Mouse (Mus musculus) G1E (cell line): ENCODE measurements around the gene Prss34. TPM values are rescaled to one million over a fixed set of nuclear protein-coding genes. Genes with fewer than 3 reads are reported as not detected.
A peak's percentile ranks its signal among the peaks of the same experiment; 100 is the strongest.

Source experiments
- ATAC-seq: 2 replicates; pipeline ENCODE4 v1.8.0; 2016; ENCODE audit warnings: mild to moderate bottlenecking; ENCODE audit not compliant: insufficient number of reproducible peaks, poor library complexity, low FRiP score, severe bottlenecking; ENCODE audit errors: extremely low read depth
- DNase-seq: peaks from one replicate; pipeline ENCODE4 v3.0.0; 2012; ENCODE audit warnings: low spot score
- H3K27me3 ChIP-seq: 2 replicates; pipeline ENCODE4 v1.6.1; 2012; ENCODE audit warnings: mild to moderate bottlenecking, low read length, inconsistent platforms; ENCODE audit not compliant: insufficient read depth
- H3K36me3 ChIP-seq: replicated peaks from 2 replicates; pipeline ENCODE3; 2012; ENCODE audit warnings: mild to moderate bottlenecking, inconsistent platforms
- H3K4me1 ChIP-seq: 2 replicates; pipeline ENCODE4 v1.6.1; 2012; ENCODE audit warnings: low read depth, low read length, inconsistent platforms, mixed read lengths; ENCODE audit not compliant: insufficient read depth
- H3K4me3 ChIP-seq: 2 replicates; pipeline ENCODE4 v1.5.1; 2012; ENCODE audit warnings: low read depth, mild to moderate bottlenecking, inconsistent platforms, low read length, moderate library complexity, mixed read lengths
- H3K9me3 ChIP-seq: replicated peaks from 2 replicates; pipeline ENCODE4 v1.6.1; 2012; ENCODE audit warnings: inconsistent platforms
- CTCF ChIP-seq: IDR thresholded peaks from 2 replicates; pipeline ENCODE4 v1.5.1; 2012; ENCODE audit warnings: low read depth, low read length, inconsistent platforms, mixed read lengths
- GATA1 ChIP-seq: IDR thresholded peaks from 2 replicates; pipeline ENCODE4 v1.6.1; 2012; ENCODE audit warnings: borderline replicate concordance, low read length, inconsistent platforms, mixed read lengths
- GATA2 ChIP-seq: IDR thresholded peaks from 2 replicates; pipeline ENCODE4 v1.6.1; 2012; ENCODE audit warnings: low read depth, low read length, inconsistent platforms, borderline replicate concordance
- POLR2AphosphoS5 ChIP-seq: IDR thresholded peaks from 2 replicates; pipeline ENCODE4 v1.6.1; 2012; ENCODE audit warnings: low read depth, low read length, inconsistent platforms; ENCODE audit not compliant: insufficient replicate concordance
- TAL1 ChIP-seq: conservative IDR thresholded peaks from 2 replicates; pipeline ENCODE4 v1.6.1; 2012; ENCODE audit warnings: low read depth, low read length, inconsistent platforms, mixed read lengths
- polyA plus RNA-seq: library from polyadenylated mRNA; stranded (reverse); fragments of >175 nt; gene quantifications from 2 replicates; pipeline ENCODE4 v1.2.3, GENCODE M21; 2012
- total RNA-seq, 2 experiments: library from RNA; stranded (forward) in 1 of 2; stranded (reverse) in 1 of 2; fragments of 200-1000 nt in 1 of 2; fragments of >200 nt in 1 of 2; fragmentation: Nextera tagmentation in 1 of 2; gene quantifications; 2 replicates each; pipeline ENCODE4 v1.2.3; 2014 to 2017

The Prss34 gene
- total and polyA plus RNA-seq, 3 experiments, result not detected

DNA sequence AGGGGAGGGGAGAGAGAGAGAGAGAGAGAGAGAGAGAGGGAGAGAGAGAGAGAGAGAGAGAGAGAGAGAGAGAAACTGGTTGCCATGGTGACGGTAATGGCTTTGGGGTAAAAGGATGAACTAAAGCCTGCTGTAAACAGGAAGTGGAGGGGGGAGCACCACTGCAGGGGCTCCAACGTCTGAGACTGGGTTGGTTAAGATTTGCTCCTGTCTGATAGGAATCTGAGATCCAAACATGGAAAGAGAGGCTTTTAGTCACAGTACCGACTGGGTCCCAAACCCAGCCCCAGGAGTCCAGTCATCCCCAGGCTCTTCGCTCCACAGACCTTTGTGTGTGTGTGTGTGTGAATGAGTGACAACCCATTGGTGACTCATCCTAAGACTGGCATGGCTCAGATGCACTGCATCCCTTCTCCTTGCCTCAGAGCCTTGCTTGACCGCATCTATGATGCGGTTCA, 40.4 kb upstream of the Prss34 start:
- DNase-seq, result no peak

DNA sequence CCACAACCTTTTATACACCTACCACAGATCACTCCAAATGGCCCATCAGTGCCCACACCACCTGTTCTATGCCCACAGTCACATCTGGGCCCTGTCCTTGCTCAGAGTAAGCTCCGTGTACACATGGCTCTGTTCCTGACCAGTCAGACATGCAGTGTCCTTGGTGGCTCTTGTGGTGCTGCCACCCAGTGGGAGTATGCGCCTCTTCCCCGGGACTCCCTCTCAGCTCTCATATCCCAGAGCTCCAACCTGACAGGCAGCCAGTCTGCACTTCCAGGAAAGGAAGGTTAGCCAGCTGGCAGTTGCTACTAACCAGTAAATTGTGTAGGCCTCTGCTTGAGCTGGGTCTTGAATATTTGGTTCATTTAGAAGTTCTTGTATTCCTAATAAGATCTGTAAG, 33.7 kb upstream of the Prss34 start:
- H3K27me3 ChIP-seq, result no peaks in the 10 kb centered on the region
- TF ChIP-seq CTCF, result no peak
- no peak for TF ChIP-seq GATA1
- no peak for TF ChIP-seq TAL1
- TF ChIP-seq GATA2, result no peak
- TF ChIP-seq POLR2AphosphoS5, result no peak
- no peak overlapping the region for H3K4me3 ChIP-seq
- ATAC-seq (no peak), DNase-seq (no peak)
- peaks cover 24% of the 10 kb centered on the region for H3K4me1 ChIP-seq
- H3K9me3 ChIP-seq, result no peaks in the 10 kb centered on the region
- H3K36me3 ChIP-seq, result peaks cover 84% of the 10 kb centered on the region

More for the DNA sequence above, 40.4 kb upstream of the Prss34 start:
- no peak for ATAC-seq
- H3K36me3 ChIP-seq, result peaks cover 42% of the 10 kb centered on the region
- H3K9me3 ChIP-seq, result no peaks in the 10 kb centered on the region
- H3K4me1 ChIP-seq, result peaks cover 22% of the 10 kb centered on the region
- peaks cover 34% of the 10 kb centered on the region for H3K27me3 ChIP-seq
- H3K4me3 ChIP-seq, result no peak overlapping the region
- TF ChIP-seq CTCF (no peak), TAL1 (no peak), POLR2AphosphoS5 (no peak), GATA1 (no peak), GATA2 (no peak)

DNA sequence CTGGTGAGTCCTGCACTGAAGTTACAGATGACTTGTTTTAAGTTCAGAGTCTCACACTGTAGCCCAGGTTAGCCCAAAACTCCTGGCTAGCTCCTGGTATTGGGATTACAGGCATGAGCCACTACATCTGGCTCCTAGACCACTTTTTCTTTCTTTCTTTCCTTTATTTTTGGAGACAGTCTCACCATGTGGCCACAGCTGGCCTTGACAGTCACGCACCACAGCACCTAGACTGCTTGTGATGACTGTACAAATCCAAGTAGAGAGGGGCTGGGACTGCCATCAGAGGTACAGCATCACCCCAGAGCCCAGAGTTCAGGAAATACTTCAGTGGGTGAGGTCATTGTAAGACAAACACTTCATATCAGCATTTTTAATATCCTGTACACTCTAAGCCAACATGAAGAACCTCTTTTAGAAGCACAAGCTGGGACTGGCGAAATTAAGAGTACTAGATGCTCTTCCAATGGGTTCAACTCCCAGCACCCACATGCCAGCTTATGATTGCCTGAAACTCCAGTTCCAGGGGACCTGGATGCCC, 27.3 kb upstream of the Prss34 start:
- Histone ChIP-seq H3K4me3 (peak overlapping the region; percentile 20; the same call in 1 of the 2 replicates), H3K9me3 (no peaks in the 10 kb centered on the region), H3K4me1 (peaks cover 59% of the 10 kb centered on the region), H3K27me3 (no peaks in the 10 kb centered on the region), H3K36me3 (peaks cover 65% of the 10 kb centered on the region)
- DNase-seq (no peak), ATAC-seq (no peak)
- TF ChIP-seq GATA1 (no peak), CTCF (no peak), GATA2 (no peak), TAL1 (no peak), POLR2AphosphoS5 (no peak)

DNA sequence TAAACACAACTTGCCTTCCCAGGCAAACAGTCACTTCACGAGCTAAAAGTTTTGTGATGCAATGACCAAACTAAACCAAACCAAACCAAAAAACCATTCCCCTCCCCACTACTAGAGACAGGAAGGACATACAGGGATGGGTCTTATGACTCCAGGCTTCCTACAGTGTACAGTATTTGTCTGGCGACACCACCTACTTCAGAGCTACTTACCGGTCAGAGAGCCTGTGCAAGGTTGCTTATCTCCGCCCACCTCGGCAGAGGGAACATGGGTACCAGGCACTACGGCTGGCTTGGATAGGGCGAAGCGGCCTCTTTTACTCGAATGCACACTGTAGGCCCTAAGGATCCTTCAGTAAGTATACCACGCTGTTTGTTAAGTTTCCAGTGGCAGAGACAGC, 25.9 kb upstream of the Prss34 start:
- no peak for ATAC-seq
- H3K4me1 ChIP-seq, result peaks cover 55% of the 10 kb centered on the region
- H3K36me3 ChIP-seq, result peaks cover 50% of the 10 kb centered on the region
- H3K9me3 ChIP-seq, result no peaks in the 10 kb centered on the region
- peak; percentile 50 for DNase-seq
- TF ChIP-seq TAL1 (no peak), GATA2 (no peak), CTCF (no peak), POLR2AphosphoS5 (no peak), GATA1 (no peak)
- peak overlapping the region; percentile 94 for H3K4me3 ChIP-seq
- no peaks in the 10 kb centered on the region for H3K27me3 ChIP-seq

DNA sequence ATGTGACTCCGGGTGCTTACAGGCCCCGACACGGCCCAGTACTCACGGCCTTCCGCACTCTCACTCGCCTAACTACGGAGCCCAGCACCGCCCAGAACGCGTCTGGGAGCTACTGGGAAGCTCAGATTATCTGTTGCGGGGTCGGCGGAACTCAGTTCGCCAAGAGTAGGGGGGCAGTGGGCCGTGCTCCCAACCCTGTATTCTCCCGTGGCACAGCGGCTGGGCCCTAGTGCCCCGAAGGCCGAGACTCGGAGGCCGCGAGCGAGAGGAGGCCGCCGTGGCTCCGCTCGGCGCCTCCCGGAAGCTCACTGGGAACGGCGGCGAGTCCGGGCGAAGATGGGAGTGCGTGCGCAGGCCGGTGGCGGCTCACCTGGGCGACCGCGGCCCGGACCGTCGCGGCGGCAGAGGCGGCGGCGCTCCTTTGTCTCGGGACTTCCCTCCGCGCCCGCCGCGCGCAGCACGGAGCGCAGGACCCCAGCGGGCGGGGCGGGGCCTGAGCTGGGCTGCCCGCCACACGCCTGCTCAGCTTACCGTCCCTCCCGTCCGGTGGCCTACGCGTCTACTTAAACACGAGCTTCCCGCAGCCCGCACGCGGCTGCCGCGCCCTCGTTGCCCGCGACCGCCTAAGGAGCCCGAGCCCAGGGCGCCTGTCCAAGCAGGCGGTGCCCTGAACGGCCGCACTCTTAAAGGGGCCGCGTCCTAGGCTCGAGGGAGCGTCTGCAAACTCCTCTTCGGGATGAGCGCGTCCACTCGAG, 25.1 kb upstream of the Prss34 start:
- peaks cover 42% of the 10 kb centered on the region for H3K36me3 ChIP-seq
- H3K4me3 ChIP-seq, result peak overlapping the region; percentile 94
- DNase-seq (peak; percentile 69), ATAC-seq (0 out of 2 replicates have a peak, but pooled peaks have one; percentile 7)
- H3K27me3 ChIP-seq, result no peaks in the 10 kb centered on the region
- TF ChIP-seq POLR2AphosphoS5 (no peak), GATA1 (no peak), CTCF (no peak), GATA2 (no peak), TAL1 (no peak)
- H3K4me1 ChIP-seq, result peaks cover 48% of the 10 kb centered on the region
- no peaks in the 10 kb centered on the region for H3K9me3 ChIP-seq

DNA sequence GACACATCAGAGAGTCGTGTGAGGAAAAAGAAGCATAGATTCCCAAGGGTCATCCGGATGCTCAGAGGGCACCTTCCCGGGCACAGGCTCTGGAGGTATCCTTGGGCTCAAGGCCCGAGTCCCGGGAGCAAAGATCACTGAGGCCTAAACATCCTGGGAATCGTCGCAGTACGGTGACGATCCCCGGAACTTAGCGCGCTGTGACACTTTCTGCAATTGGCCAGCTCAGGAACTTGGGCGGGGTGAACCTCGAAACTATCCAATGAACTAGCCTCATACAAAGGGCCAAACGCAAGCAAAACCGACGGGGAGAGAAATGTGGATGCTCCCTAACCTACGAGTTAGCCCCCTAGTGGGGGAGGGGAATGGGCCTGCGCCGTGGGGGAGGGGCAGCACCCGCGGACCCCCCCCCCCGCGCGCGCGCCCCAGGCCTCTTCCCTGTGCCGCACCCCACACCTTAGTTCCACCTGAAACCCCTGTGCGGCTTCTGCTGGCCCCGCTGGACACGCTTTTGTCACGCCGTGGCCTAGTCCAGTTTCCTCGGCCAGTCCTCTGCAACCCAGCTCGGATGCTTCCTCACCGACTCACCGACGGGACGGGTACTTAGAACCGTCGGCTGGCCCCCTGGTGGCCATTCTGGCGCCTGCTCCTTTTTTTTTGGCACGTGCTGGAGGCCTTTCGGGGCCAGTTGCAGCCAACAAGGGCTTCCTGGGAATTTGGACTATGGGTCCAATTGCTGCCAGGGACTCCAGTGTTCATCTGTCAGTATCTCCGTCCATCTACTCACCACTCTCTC, 24.3 kb upstream of the Prss34 start:
- TF ChIP-seq CTCF (peak; percentile 14; the same call in 1 of the 2 replicates), GATA2 (no peak)
- Histone ChIP-seq H3K4me3 (peak overlapping the region; percentile 94), H3K4me1 (peaks cover 41% of the 10 kb centered on the region), H3K36me3 (peaks cover 35% of the 10 kb centered on the region), H3K9me3 (no peaks in the 10 kb centered on the region), H3K27me3 (no peaks in the 10 kb centered on the region)
- peak; percentile 62 for ATAC-seq
- peak; percentile 95 for DNase-seq
